Mouse (Mus musculus): ENCODE data around the gene Zfp991.
"Not testable (repeated sequence)": the region's sequence is repeated elsewhere in the genome, so short reads cannot be mapped to it uniquely, and the experiment has no call there.

Zfp991 gene

GRCm38 (mm10) chr4:147131837-147132459 is at the start of gene Zfp991:
Gene Zfp991, plus strand, starts transcription at chr4:147132038.
- DNase-seq (ENCODE audit: low read depth, low spot score) = not testable (repeated sequence)

GRCm38 (mm10) chr4:147095641-147096040 is 36.2 kb upstream of the Zfp991 start:
- DNase-seq (ENCODE audit: low read depth, low spot score) = not testable (repeated sequence)

GRCm38 (mm10) chr4:147101666-147102626 is 29.9 kb upstream of the Zfp991 start:
- peak; percentile 84 for DNase-seq (ENCODE audit: low read depth, low spot score)

- DNase-seq (ENCODE audit: low read depth, low spot score) = not testable (repeated sequence)
These were observed 28.0 kb upstream of the Zfp991 start for GRCm38 (mm10) chr4:147103814-147104213.

- DNase-seq (ENCODE audit: low read depth, low spot score) = not testable (repeated sequence)
These were observed 14.0 kb upstream of the Zfp991 start for GRCm38 (mm10) chr4:147117839-147118238.

- peak; percentile 5 for DNase-seq (ENCODE audit: low read depth, low spot score)
These were observed 9.6 kb upstream of the Zfp991 start for GRCm38 (mm10) chr4:147122286-147122685.

GRCm38 (mm10) chr4:147123797-147124196 is 8.0 kb upstream of the Zfp991 start:
- DNase-seq (ENCODE audit: low read depth, low spot score) = peak; percentile 11

- peak; percentile 90 for DNase-seq (ENCODE audit: low read depth, low spot score)
These were observed 7.2 kb upstream of the Zfp991 start for GRCm38 (mm10) chr4:147124400-147125306.

- DNase-seq (ENCODE audit: low read depth, low spot score) = peak; percentile 51
These were observed 6.5 kb upstream of the Zfp991 start for GRCm38 (mm10) chr4:147125326-147125725.

- peak; percentile 11 for DNase-seq (ENCODE audit: low read depth, low spot score)
These were observed 6.0 kb upstream of the Zfp991 start for GRCm38 (mm10) chr4:147125870-147126269.

- peak; percentile 4 for DNase-seq (ENCODE audit: low read depth, low spot score)
These were observed 5.4 kb upstream of the Zfp991 start for GRCm38 (mm10) chr4:147126435-147126834.

- peak; percentile 10 for DNase-seq (ENCODE audit: low read depth, low spot score)
These were observed 4.7 kb upstream of the Zfp991 start for GRCm38 (mm10) chr4:147127137-147127536.

- DNase-seq (ENCODE audit: low read depth, low spot score) = peak; percentile 98
These were observed 3.7 kb upstream of the Zfp991 start for GRCm38 (mm10) chr4:147128152-147128551.

- DNase-seq (ENCODE audit: low read depth, low spot score) = peak; percentile 20
These were observed 1.8 kb downstream of the Zfp991 start for GRCm38 (mm10) chr4:147133596-147133995.

GRCm38 (mm10) chr4:147141757-147142156 is 9.9 kb downstream of the Zfp991 start:
- not testable (repeated sequence) for DNase-seq (ENCODE audit: low read depth, low spot score)

GRCm38 (mm10) chr4:147165282-147165681 is 33.4 kb downstream of the Zfp991 start:
- DNase-seq (ENCODE audit: low read depth, low spot score) = not testable (repeated sequence)

GRCm38 (mm10) chr4:147170547-147170946 is 38.7 kb downstream of the Zfp991 start:
- DNase-seq (ENCODE audit: low read depth, low spot score) = not testable (repeated sequence)

- DNase-seq (ENCODE audit: low read depth, low spot score) = not testable (repeated sequence)
These were observed 39.7 kb downstream of the Zfp991 start for GRCm38 (mm10) chr4:147171557-147171956.

GRCm38 (mm10) chr4:147176279-147176880 is 44.5 kb downstream of the Zfp991 start:
- DNase-seq (ENCODE audit: low read depth, low spot score) = not testable (repeated sequence)

GRCm38 (mm10) chr4:147181141-147181685 is 49.4 kb downstream of the Zfp991 start:
- DNase-seq (ENCODE audit: low read depth, low spot score) = not testable (repeated sequence)

All from R1 (cell line).